ENCODE assay signal across 18 mouse cellular contexts in genomic region chr19:10157725-10158124, GRCm38 (mm10).
"Had no signal": no experiment of that assay in that cellular context is flagged by ENCODE, and none has a peak within 500 bp of the region (broad histone marks: within the 10 kb centered on the region; RNA-seq: fewer than 3 reads in every experiment).

No protein-coding gene starts in this region.

- H3K36me3 ChIP-seq: midbrain, embryonic 10.5 days; midbrain, embryonic 12.5 days; neural tube, embryonic 13.5 days; neural tube, embryonic 15.5 days; stomach, embryonic 15.5 days had no signal

- H3K27me3 ChIP-seq: midbrain, embryonic 12.5 days; neural tube, embryonic 13.5 days; neural tube, embryonic 15.5 days; stomach, embryonic 15.5 days had no signal

- H3K4me2 ChIP-seq: lung, embryonic 14.5 days; midbrain, embryonic 12.5 days; neural tube, embryonic 13.5 days; neural tube, embryonic 15.5 days; stomach, embryonic 15.5 days had no signal

- H3K9me3 ChIP-seq: midbrain, embryonic 12.5 days; neural tube, embryonic 13.5 days; neural tube, embryonic 15.5 days; stomach, embryonic 15.5 days had no signal

- H3K9ac ChIP-seq: lung, embryonic 14.5 days; midbrain, embryonic 12.5 days; neural tube, embryonic 13.5 days; neural tube, embryonic 15.5 days; stomach, embryonic 15.5 days had no signal

- H3K4me1 ChIP-seq: midbrain, embryonic 10.5 days; midbrain, embryonic 12.5 days; neural tube, embryonic 13.5 days; neural tube, embryonic 15.5 days; stomach, embryonic 15.5 days had no signal

- H3K27ac ChIP-seq: midbrain, embryonic 10.5 days; midbrain, embryonic 12.5 days; neural tube, embryonic 13.5 days; neural tube, embryonic 15.5 days; stomach, embryonic 15.5 days; stomach, postnatal 0 days had no signal

- DNase-seq: lung, adult 18-20 months; lung, embryonic 14.5 days; lung, postnatal 10 days; lung, postnatal 4 days; midbrain, embryonic 14.5 days; retina, postnatal 1 day; right cerebral cortex, adult 18-20 months; right cerebral cortex, postnatal 25 days; thymus, postnatal 14 days; thymus, postnatal 36 days had no signal

- H3K4me3 ChIP-seq: midbrain, embryonic 10.5 days; midbrain, embryonic 12.5 days; myocyte; neural tube, embryonic 13.5 days; neural tube, embryonic 15.5 days; stomach, embryonic 15.5 days had no signal

- ATAC-seq: midbrain, embryonic 16.5 days had no signal
